1 mouse cellular context compared by ENCODE assay signal in the genomic region with DNA sequence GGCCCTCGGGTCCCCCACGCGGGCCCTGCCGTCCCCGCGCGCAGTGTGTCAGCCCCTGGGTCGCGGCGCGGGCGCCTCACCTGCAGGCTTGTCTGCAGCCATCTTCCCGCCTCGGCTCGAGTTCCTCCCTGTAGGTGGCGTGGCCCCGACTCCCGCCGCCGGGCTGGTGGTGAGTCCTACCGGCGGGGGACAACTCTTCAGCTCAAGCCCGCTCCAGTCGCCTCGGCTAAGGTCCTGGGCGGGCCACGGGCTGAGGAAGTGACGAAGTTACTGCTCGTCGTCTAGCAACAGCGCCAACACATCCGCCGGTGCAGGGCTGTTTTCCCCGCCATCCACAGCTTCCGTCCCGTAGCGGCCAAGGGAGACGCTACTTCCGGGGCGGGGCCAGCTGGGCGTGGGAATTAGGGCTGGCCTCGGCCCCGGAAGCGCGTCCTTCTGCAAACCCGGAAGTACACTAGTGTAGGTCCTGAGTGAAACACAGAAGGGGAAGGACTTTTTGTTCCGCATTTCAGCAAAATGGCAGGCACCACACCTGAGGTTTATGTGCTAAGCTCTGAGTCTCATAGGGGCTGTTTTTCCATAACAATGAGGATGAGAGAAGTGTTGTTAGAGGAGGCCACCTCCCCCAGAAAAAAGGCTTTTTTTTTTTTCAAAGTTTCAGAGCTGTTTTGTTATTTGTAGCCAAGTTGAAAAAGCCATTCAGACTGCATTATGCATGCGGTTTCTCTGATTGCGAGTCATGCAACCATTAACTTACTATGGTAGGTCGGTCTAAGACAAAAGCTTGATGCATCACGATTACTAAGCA.
TF ChIP-seq lines count a peak whose summit lies in the region.

A gene (minus strand): TSS at position 346 of the 808 bp plus-strand sequence.

TF ChIP-seq in MEL, 35 proteins besides CTCF, POLR2A, EP300 and RAD21 (continued from another document):
- no peak; the same call in 1 of the 2 replicates for TF ChIP-seq CHD1 (IDR thresholded peaks at IDR 0.05; ENCODE audit: low read depth, low read length)
- TF ChIP-seq ZMIZ1 (IDR thresholded peaks at IDR 0.05; ENCODE audit: low read depth, low read length) = 0 out of 2 replicates have a peak, but pooled peaks have one; percentile 51
- no peak for TF ChIP-seq POLR2AphosphoS5 (IDR thresholded peaks at IDR 0.05; ENCODE audit: borderline replicate concordance, low read depth, low read length)
- TF ChIP-seq TAL1 (IDR thresholded peaks at IDR 0.05; ENCODE audit: low read length) = no peak
- TF ChIP-seq NELFE (IDR thresholded peaks at IDR 0.05; ENCODE audit: low read depth, low read length) = peak; percentile 67
- TF ChIP-seq GABPA (IDR thresholded peaks at IDR 0.05; ENCODE audit: low read depth, low read length) = no peak
- TF ChIP-seq UBTF (IDR thresholded peaks at IDR 0.05; ENCODE audit: borderline replicate concordance, insufficient read depth, low read depth, low read length) = no peak
- peak; percentile 57; the same call in 1 of the 2 replicates for TF ChIP-seq MYC (IDR thresholded peaks at IDR 0.05; ENCODE audit: low read depth, low read length)
- TF ChIP-seq NRF1 (IDR thresholded peaks at IDR 0.05; ENCODE audit: insufficient read depth, low read depth, low read length, poor library complexity, severe bottlenecking) = no peak
- TF ChIP-seq ELF1 (IDR thresholded peaks at IDR 0.05; ENCODE audit: low read depth, low read length) = peak; percentile 97
- TF ChIP-seq MEF2A (IDR thresholded peaks at IDR 0.05; ENCODE audit: extremely low read depth, insufficient replicate concordance, low read depth, low read length, poor library complexity, severe bottlenecking) = no peak
- TF ChIP-seq CHD2 (IDR thresholded peaks at IDR 0.05; ENCODE audit: low read length) = peak; percentile 59; the same call in 1 of the 2 replicates
- TF ChIP-seq MYB (IDR thresholded peaks at IDR 0.05; ENCODE audit: low read depth, low read length) = 0 out of 2 replicates have a peak, but pooled peaks have one; percentile 27
- TF ChIP-seq MAZ (IDR thresholded peaks at IDR 0.05; ENCODE audit: low read depth, low read length) = peak; percentile 52; the same call in 1 of the 2 replicates
- no peak for TF ChIP-seq ZC3H11A (IDR thresholded peaks at IDR 0.05; ENCODE audit: low read depth, low read length)
- peak; percentile 57; the same call in 1 of the 2 replicates for TF ChIP-seq RCOR1 (IDR thresholded peaks at IDR 0.05; ENCODE audit: low read depth, low read length)
